8 mouse cellular contexts compared by ENCODE assay signal in genomic region chr1:72254545-72255061, GRCm38 (mm10). TPM values are rescaled to one million over a fixed set of nuclear protein-coding genes. Genes with fewer than 3 reads are reported as not detected.
DNase-seq lines count a peak whose midpoint lies in the region; ATAC-seq lines count a peak whose summit lies in the region.

No protein-coding gene starts in this region.

- H3K9ac ChIP-seq in hindbrain, embryonic 13.5 days: peak overlapping the region; percentile 76

- H3K4me3 ChIP-seq in hindbrain, embryonic 13.5 days: peak overlapping the region; percentile 43

- peaks cover 33% of the 10 kb centered on the region for H3K4me1 ChIP-seq in hindbrain, embryonic 13.5 days (replicated peaks)

- 2% methylated on average over 35 of the region's 35 CpGs for WGBS in hindbrain, embryonic 13.5 days

- H3K36me3 ChIP-seq in hindbrain, embryonic 13.5 days: no peaks in the 10 kb centered on the region

- peak overlapping the region; percentile 62 for H3K4me2 ChIP-seq in hindbrain, embryonic 13.5 days

- H3K27ac ChIP-seq in hindbrain, embryonic 13.5 days: peak overlapping the region; percentile 93

- DNase-seq in Muller cell, postnatal 12 days (ENCODE audit: inconsistent ontology term): peak; percentile 93
- peak; percentile 89 for DNase-seq in cerebellum, adult 9-11 months
- peak; percentile 78 to 82 for DNase-seq in frontal cortex, postnatal 10 days (ENCODE audit: low spot score in 2 of 2)
- DNase-seq in layer of hippocampus, postnatal 25 days (ENCODE audit: extremely low spot score in 1 of 2, low spot score in 1 of 2): peak; percentile 74 to 75
- peak; percentile 86 for DNase-seq in lung, postnatal 25 days (ENCODE audit: low spot score)
- DNase-seq in retina, embryonic 14.5 days (ENCODE audit: low spot score): peak; percentile 90
- DNase-seq in thymus, postnatal 4 days: peak; percentile 93

- no peaks in the 10 kb centered on the region for H3K27me3 ChIP-seq in hindbrain, embryonic 13.5 days

- no peaks in the 10 kb centered on the region for H3K9me3 ChIP-seq in hindbrain, embryonic 13.5 days

- ATAC-seq in hindbrain, embryonic 13.5 days (ENCODE audit: low FRiP score): peak; percentile 93

RNA-seq across cellular contexts. Expression of gene Pecr, which starts 29.5 kb away (rescaled TPM):
- polyA plus RNA-seq in hindbrain, embryonic 13.5 days (2015; fragmentation: Nextera tagmentation; extraction: Ambion mirVana): 8.8 and 8.9 TPM in 2 replicates
- total RNA-seq in layer of hippocampus, postnatal 25 days (2021): 1 to 10 TPM; 5.2 to 5.9 TPM

RNA-seq across cellular contexts. Expression of gene Tmem169, which starts 29.6 kb away (rescaled TPM):
- polyA plus RNA-seq in hindbrain, embryonic 13.5 days (2015; fragmentation: Nextera tagmentation; extraction: Ambion mirVana): 42.3 and 46.8 TPM in 2 replicates
- 10 to 100 TPM; 18.0 to 20.6 TPM for total RNA-seq in layer of hippocampus, postnatal 25 days (2021)

RNA-seq across cellular contexts. Expression of gene Mreg, which starts 42.5 kb away (rescaled TPM):
- polyA plus RNA-seq in hindbrain, embryonic 13.5 days (2015; fragmentation: Nextera tagmentation; extraction: Ambion mirVana): 5.7 and 7.0 TPM in 2 replicates
- 1 to 10 TPM; 3.5 to 4.0 TPM for total RNA-seq in layer of hippocampus, postnatal 25 days (2021)

RNA-seq across cellular contexts. Expression of gene Xrcc5, which starts 52.6 kb away (rescaled TPM):
- polyA plus RNA-seq in hindbrain, embryonic 13.5 days (2015; fragmentation: Nextera tagmentation; extraction: Ambion mirVana): 26.0 and 26.5 TPM in 2 replicates
- total RNA-seq in layer of hippocampus, postnatal 25 days (2021): 10 to 100 TPM; 13.1 to 13.9 TPM

Comparison
In these comparisons a context has a peak if more than half of its experiments do, and no peak if none do; other contexts are left out.
1. Peak in every context shown above with its lines: DNase-seq, ATAC-seq, H3K4me3 ChIP-seq and H3K27ac ChIP-seq.